Mouse (Mus musculus): Measurements from ENCODE around the gene Ror1. TPM values are rescaled to one million over a fixed set of nuclear protein-coding genes. Genes with fewer than 3 reads are reported as not detected.

The Ror1 gene
- total RNA-seq, 4 experiments from 2014 or later = 2.9 to 3.8 (median 3.3) TPM

DNA sequence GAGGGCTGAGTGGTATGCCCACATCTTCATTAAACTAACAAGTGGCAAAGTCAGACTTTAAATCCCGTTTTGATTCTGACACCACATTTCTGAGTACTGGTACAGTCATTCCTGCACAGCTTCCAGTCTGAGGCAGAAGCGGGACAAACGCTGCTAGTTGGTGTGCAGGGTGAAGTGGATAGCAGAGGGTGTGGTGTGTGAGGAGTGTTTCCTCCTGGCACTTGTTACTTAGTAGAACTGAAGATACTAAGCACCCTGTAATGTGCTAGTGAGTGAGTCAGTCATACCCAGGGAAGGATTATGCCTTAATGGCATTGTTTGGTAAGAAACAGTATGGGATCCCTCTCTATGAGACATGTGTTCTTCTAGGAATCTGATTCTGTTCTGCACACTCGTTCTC lies 115.7 kb downstream of the Ror1 start:
- DNase-seq (ENCODE audit: low spot score) = no peak

GRCm38 (mm10) chr4:100214324-100215215 lies 119.0 kb downstream of the Ror1 start:
- DNase-seq (ENCODE audit: low spot score) = no peak

DNA sequence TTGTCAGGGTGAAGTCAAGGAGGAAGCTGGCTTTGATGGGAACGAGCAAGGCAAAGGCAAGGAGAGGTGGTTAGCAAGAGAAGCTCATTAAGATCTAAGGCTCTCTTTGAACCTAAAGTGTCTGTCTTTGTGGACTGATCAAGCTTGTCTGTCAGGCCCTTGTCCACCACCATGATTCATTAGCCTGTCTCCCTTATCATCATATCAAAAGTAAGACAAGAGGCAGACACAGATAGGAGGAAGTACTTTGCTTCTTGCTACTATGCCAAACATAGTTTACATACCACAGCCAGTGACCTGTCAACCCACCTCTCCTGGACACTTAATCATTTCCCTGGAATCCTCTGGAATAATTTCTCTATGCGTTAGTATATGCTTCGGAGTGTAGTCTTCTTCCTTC lies 121.0 kb downstream of the Ror1 start:
- DNase-seq (ENCODE audit: low spot score) = no peak

DNA sequence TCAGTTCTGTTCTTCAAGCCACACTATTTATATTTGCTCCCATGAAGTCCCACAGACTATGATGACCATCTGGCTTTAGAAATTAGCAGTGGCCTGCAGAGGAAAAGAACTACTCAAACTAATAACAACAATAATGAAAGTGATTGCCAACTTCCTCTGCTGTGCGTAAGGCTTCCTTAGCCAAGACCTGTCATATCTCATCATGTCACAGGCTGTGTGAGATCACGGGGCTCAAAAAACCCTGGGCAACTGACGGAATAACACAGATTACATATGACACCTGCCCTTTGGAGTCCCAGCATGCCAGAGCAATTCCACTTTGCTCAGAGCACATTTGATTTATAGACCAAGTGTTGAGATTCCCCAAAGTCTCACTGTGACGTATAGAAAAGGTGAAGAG lies 123.4 kb downstream of the Ror1 start:
- no peak for DNase-seq (ENCODE audit: low spot score)

DNA sequence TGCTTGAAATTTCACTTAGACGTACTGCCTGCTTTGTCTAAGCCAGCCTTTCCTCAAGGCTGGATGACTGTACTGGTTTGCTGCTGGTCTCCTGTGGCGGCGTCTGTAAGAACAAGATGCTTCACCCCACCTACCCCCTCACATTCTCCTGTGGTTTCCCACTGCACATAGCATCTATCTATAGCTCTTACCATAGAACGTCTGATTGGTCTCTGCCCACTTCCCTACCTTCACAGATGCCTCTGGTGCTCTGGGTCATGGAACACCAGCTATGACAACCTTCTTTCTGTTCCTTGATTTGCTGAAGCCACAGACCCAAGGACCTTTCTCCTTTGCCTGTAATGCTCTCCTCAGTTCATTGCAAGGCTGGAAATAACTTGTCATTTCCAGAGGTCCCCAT lies 124.0 kb downstream of the Ror1 start:
- no peak for DNase-seq (ENCODE audit: low spot score)

- DNase-seq (ENCODE audit: low spot score) = no peak
These were observed 126.6 kb downstream of the Ror1 start for GRCm38 (mm10) chr4:100221978-100222737.

GRCm38 (mm10) chr4:100223532-100223931 lies 127.9 kb downstream of the Ror1 start:
- no peak for DNase-seq (ENCODE audit: low spot score)

DNA sequence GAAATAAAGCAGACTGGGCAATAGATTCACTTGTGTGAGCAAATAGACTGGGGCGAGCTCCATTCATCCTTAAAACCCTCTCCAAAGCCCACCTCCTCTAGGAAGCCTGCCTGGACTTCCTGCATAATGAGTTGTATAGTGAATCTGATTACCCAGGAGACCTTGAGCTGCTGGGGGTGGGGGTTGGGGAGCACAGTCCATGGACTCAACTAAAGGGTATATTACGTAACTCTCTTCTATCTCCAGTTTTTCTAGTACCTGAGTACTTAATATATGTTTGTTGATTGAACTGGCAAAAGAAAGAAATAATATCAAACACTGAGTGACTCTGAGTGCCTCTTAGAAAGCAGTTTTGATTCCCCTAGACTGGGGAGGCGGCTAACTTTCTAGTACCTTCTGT lies 128.4 kb downstream of the Ror1 start:
- DNase-seq (ENCODE audit: low spot score) = no peak

GRCm38 (mm10) chr4:100226619-100227018 lies 131.0 kb downstream of the Ror1 start:
- DNase-seq (ENCODE audit: low spot score) = no peak

GRCm38 (mm10) chr4:100228106-100228505 lies 132.5 kb downstream of the Ror1 start:
- no peak for DNase-seq (ENCODE audit: low spot score)

DNA sequence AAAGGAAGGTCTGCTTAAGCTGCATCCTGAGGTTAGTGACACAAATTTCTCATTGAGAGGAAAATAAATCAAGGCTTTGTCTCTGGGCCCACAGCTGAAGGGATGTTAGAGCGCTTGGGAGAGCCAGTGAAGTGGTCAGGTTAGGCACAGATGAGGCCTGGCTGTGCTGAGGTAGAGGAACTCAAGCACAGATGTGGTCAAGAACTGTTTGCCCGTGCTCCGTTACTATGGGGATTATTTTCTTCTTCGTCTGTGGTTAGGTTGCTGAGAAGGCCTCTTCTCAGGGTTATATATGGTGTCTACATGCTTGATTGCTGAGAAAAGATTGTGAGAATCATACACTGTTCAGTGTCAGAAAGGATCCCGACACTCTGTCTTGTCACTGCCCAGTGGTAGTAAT lies 134.7 kb downstream of the Ror1 start:
- DNase-seq (ENCODE audit: low spot score) = no peak

DNA sequence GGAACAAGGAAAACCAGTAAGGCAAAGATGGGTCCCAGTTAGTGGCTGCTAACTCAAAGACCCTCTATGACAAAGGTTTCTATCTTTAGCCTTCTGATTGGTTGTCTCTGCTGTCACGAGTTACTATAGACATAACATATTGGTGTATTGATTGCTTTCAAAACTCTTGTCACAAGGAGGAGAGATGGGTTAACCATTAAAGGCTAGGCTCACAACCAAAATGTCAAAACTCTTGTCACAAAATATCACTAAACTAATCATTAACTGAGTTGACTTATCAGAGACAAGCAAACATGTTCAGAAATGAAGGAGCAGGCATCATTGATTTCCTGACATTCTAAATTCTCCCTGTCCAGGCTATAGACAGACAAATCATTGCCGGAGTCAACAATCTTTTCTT lies 135.4 kb downstream of the Ror1 start:
- no peak for DNase-seq (ENCODE audit: low spot score)

GRCm38 (mm10) chr4:100231906-100232305 lies 136.3 kb downstream of the Ror1 start:
- no peak for DNase-seq (ENCODE audit: low spot score)

DNA sequence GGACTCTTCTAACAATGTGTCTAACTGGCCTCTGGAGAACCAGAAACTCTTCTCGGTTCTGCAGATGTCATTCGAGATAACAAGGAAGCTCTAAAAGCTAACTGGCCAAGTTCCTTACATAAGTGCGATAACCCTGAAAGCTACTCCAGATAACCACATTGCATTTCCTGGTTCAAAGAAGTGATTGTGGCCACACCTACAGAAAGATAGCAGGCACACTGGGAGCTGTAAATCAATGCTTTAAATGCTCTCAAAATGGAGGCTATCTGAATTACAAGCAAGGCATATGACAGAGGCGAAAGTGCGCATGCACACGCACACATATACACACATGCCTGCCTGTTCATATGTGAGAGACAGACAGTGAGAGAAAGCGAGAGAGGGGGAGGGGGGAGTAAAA lies 136.9 kb downstream of the Ror1 start:
- DNase-seq (ENCODE audit: low spot score) = no peak

DNA sequence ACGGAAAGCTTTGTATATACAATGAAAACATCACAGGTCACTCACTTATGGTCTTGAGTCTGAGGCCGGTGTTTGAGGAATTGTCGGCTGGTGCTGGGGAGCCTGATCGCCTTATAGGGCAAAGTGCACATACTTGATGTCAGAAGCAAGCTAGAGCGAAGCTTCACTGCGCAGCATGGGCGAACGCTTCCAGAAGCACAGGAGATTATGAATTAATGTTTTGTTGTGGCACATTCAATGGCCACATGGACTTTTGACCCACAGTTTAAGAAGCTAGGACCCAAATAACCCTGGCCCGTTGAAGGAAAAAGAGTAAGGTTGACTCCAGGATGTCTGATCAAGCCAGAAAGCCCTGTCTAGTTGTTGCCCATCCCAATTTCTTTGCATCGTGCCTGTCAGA lies 138.2 kb downstream of the Ror1 start:
- DNase-seq (ENCODE audit: low spot score) = no peak

DNA sequence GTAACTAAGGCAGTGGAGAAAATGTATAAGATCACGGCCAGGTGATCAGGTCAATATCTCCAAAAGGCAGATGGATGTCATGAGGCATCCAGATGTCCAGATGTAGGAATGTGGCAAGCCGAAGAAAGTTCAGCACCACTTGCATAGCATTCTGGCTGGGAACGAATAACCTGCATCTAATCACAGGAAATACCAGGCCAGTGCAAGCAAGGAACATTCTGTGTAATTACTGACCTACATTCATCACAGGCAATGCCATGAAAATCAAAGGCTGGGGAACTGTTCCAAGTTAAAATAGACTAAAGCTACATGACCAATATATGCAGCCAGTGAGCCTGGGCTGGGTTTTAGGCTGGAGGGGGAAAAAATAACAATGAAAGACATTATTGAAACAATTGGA lies 140.7 kb downstream of the Ror1 start:
- DNase-seq (ENCODE audit: low spot score) = no peak

GRCm38 (mm10) chr4:100242061-100242756 lies 146.6 kb downstream of the Ror1 start:
- DNase-seq (ENCODE audit: low spot score) = no peak

DNA sequence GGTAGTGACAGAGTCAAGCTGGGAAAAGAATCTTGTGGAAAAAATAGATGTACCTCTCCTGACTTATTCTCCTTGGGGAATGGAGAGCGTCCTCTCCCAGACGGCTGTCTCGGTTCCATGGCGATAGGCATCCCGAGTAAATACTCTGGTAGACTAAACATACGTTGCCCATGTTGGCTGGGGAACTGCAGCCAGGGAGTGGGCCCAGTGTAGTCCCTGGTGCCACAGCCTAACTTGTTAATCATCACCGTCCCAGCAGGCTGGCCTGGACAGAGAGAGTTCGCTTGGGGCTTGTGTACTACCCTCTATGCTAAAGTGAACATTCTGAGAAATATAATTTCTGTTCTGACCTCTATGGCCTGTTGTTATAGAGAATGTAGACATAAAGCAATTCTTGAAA lies 148.7 kb downstream of the Ror1 start:
- no peak for DNase-seq (ENCODE audit: low spot score)

DNA sequence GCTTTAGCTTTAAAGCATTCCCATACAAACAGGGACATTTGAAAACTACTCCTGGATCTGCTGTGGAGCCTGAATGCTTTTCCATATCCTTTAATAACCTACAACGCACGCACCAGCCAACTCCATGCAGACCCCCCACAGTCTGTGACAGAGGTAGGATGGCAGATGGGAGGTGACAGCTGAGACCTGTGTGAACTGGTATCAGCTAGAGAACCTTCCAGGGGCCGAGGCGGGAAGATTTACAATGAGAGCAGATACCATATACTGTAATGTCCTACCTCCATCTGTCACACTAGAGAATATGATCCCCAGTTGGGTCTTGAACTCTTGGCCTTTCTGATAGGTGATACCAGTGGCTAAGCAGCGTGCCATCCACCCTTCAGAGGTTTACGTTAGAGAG lies 149.1 kb downstream of the Ror1 start:
- no peak for DNase-seq (ENCODE audit: low spot score)

DNA sequence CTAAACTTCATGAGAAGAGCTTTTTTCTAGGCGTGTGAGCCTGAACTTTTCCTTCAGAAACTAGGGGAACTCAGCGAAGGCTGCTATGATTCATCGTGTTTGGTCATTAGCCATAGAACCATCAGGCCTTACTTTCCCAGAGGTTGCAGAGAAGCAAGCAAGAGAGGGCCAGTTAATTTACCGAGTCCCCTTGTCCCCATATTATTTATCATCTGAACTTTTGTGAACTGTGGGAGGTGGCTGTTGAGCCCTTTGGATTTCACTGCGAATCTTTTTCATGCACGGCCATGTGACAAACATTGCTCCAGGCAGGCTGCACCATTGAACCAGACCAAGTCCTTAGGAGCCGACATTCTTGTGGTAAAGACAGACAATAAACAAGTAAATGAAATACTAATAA lies 152.2 kb downstream of the Ror1 start:
- DNase-seq (ENCODE audit: low spot score) = no peak

GRCm38 (mm10) chr4:100248273-100248672 lies 152.7 kb downstream of the Ror1 start:
- DNase-seq (ENCODE audit: low spot score) = no peak

DNA sequence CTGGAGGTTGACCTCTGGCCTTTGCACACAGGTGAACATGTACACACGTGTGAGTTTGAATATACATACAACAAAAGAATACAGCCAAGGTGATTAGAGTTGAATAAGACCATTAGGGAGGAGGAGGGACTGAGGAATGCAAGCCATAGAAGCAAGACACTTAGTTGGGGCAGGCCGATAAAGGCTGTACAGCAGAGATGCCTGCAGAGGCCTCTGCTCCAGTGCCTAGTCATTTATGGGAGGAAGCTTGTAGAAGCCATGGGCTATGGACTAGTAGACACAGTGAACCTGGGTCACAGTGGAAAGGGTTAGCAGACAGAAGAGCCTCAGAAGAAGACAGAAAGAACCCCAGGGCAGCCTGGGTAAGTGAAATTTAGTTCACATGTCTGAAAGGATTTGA lies 155.7 kb downstream of the Ror1 start:
- no peak for DNase-seq (ENCODE audit: low spot score)

Data from heart, adult 8-10 months (tissue).